32 mouse cellular contexts compared by ENCODE assay signal in genomic region chr14:29879283-29879682, GRCm38 (mm10).
"Had no signal": no experiment of that assay in that cellular context is flagged by ENCODE, and none has a peak within 500 bp of the region (broad histone marks: within the 10 kb centered on the region; RNA-seq: fewer than 3 reads in every experiment).

No protein-coding gene starts in this region.

- H3K4me1 ChIP-seq: liver, embryonic 12.5 days; liver, embryonic 13.5 days; liver, embryonic 15.5 days; midbrain, embryonic 10.5 days; midbrain, embryonic 12.5 days; midbrain, embryonic 13.5 days; midbrain, embryonic 15.5 days; neural tube, embryonic 12.5 days had no signal

- ATAC-seq: liver, embryonic 12.5 days; liver, postnatal 0 days; lung, postnatal 0 days; midbrain, embryonic 13.5 days; midbrain, embryonic 15.5 days; midbrain, embryonic 16.5 days had no signal

- H3K27ac ChIP-seq: limb, embryonic 10.5 days; limb, embryonic 12.5 days; limb, embryonic 13.5 days; limb, embryonic 15.5 days; liver, embryonic 12.5 days; liver, embryonic 13.5 days; liver, embryonic 14.5 days; liver, embryonic 15.5 days; lung, embryonic 15.5 days; macrophage; midbrain, embryonic 10.5 days; midbrain, embryonic 12.5 days; midbrain, embryonic 13.5 days; midbrain, embryonic 15.5 days; neural tube, embryonic 12.5 days had no signal

- DNase-seq: left cerebral cortex, postnatal 4 days; liver; liver, embryonic 13.5 days; liver, postnatal 0 days; lung, adult 18-20 months; lung, adult 2 months; lung, embryonic 14.5 days; lung, postnatal 10 days; lung, postnatal 14 days; lung, postnatal 36 days; lung, postnatal 4 days; midbrain, embryonic 14.5 days had no signal

- H3K4me3 ChIP-seq: limb, embryonic 10.5 days; limb, embryonic 12.5 days; limb, embryonic 13.5 days; limb, embryonic 15.5 days; liver, embryonic 12.5 days; liver, embryonic 13.5 days; liver, embryonic 15.5 days; lung, embryonic 15.5 days; megakaryocyte, embryonic 14.5 days; midbrain, embryonic 10.5 days; midbrain, embryonic 12.5 days; midbrain, embryonic 13.5 days; midbrain, embryonic 15.5 days; myocyte; neural tube, embryonic 12.5 days had no signal

- H3K9me3 ChIP-seq: limb, embryonic 10.5 days; limb, embryonic 12.5 days; limb, embryonic 13.5 days; limb, embryonic 15.5 days; liver, embryonic 12.5 days; liver, embryonic 13.5 days; liver, embryonic 15.5 days; lung, embryonic 15.5 days; midbrain, embryonic 10.5 days; midbrain, embryonic 12.5 days; midbrain, embryonic 13.5 days; midbrain, embryonic 15.5 days; neural tube, embryonic 12.5 days had no signal

- H3K4me2 ChIP-seq: limb, embryonic 12.5 days; limb, embryonic 13.5 days; limb, embryonic 15.5 days; liver, embryonic 11.5 days; liver, embryonic 12.5 days; liver, embryonic 13.5 days; liver, embryonic 15.5 days; lung, embryonic 14.5 days; lung, embryonic 15.5 days; midbrain, embryonic 11.5 days; midbrain, embryonic 12.5 days; midbrain, embryonic 13.5 days; midbrain, embryonic 15.5 days; neural tube, embryonic 12.5 days had no signal

- H3K36me3 ChIP-seq: limb, embryonic 10.5 days; limb, embryonic 12.5 days; limb, embryonic 13.5 days; limb, embryonic 15.5 days; liver, embryonic 12.5 days; liver, embryonic 13.5 days; liver, embryonic 15.5 days; lung, embryonic 15.5 days; midbrain, embryonic 10.5 days; midbrain, embryonic 12.5 days; midbrain, embryonic 13.5 days; midbrain, embryonic 15.5 days; neural tube, embryonic 12.5 days had no signal

- H3K9ac ChIP-seq: limb, embryonic 12.5 days; limb, embryonic 13.5 days; limb, embryonic 15.5 days; liver, embryonic 12.5 days; liver, embryonic 13.5 days; liver, embryonic 14.5 days; liver, embryonic 15.5 days; liver, postnatal 0 days; lung, embryonic 14.5 days; lung, embryonic 15.5 days; midbrain, embryonic 12.5 days; midbrain, embryonic 13.5 days; midbrain, embryonic 15.5 days; neural tube, embryonic 12.5 days had no signal

- H3K27me3 ChIP-seq: limb, embryonic 12.5 days; limb, embryonic 13.5 days; limb, embryonic 15.5 days; liver, embryonic 12.5 days; liver, embryonic 13.5 days; liver, embryonic 15.5 days; lung, embryonic 15.5 days; megakaryocyte, embryonic 14.5 days; midbrain, embryonic 12.5 days; midbrain, embryonic 13.5 days; midbrain, embryonic 15.5 days; neural tube, embryonic 12.5 days had no signal
